Mouse (Mus musculus) stomach, postnatal 0 days (tissue): ENCODE results near the gene Hspb9.

Experiments used
- CTCF ChIP-seq: IDR thresholded peaks from 2 replicates; pipeline ENCODE4 v1.5.1; 2016; ENCODE audit warnings: antibody characterized with exemption, low read depth, mild to moderate bottlenecking, moderate library complexity
- EP300 ChIP-seq: optimal IDR thresholded peaks from 2 replicates; pipeline ENCODE3; 2016; ENCODE audit warnings: antibody characterized with exemption

DNA sequence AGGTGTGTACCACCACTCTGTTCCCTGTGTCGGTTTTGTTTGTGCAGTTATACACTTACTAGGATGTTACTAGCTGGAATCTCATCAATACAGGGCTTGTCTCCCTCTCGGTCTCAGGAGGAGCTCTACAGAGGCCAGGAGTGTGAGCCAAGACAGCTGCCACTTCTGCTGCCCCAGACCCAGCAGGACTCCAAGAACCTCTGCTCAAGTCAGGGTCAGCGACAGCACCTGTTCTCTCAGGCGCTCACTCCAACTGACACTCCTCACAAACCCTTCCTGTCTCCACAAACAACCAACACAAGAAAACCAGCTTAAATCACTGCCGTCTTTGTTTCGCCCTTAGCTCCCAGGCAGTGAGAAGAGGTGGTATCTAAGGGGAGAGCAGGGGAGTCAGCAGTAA, 15.0 kb downstream of the Hspb9 start:
- TF ChIP-seq CTCF (no peak), EP300 (no peak)
